Mouse (Mus musculus): ENCODE measurements around the gene Abhd13.
A peak's percentile ranks its signal among the peaks of the same experiment; 100 is the strongest.

The Abhd13 gene

GRCm38 (mm10) chr8:10016252-10016651, 38.7 kb downstream of the Abhd13 start:
- peak; percentile 23 for DNase-seq (ENCODE audit: low spot score)

GRCm38 (mm10) chr8:10017231-10017630, 39.7 kb downstream of the Abhd13 start:
- no peak for DNase-seq (ENCODE audit: low spot score)

GRCm38 (mm10) chr8:10030320-10031060, 53.0 kb downstream of the Abhd13 start:
- DNase-seq (ENCODE audit: low spot score), result no peak

GRCm38 (mm10) chr8:10031177-10031576, 53.7 kb downstream of the Abhd13 start:
- DNase-seq (ENCODE audit: low spot score), result no peak

GRCm38 (mm10) chr8:10040866-10041265, 63.4 kb downstream of the Abhd13 start:
- no peak for DNase-seq (ENCODE audit: low spot score)
